Mouse (Mus musculus): ENCODE measurements around the gene Shb. TPM values are rescaled to one million over a fixed set of nuclear protein-coding genes. Genes with fewer than 3 reads are reported as not detected.

Shb gene
- polyA plus RNA-seq (2015; fragmentation: Nextera tagmentation; extraction: Ambion mirVana) = 6.0 and 10.5 TPM in 2 replicates

GRCm38 (mm10) chr4:45532375-45532774, at the start of gene Shb:
Gene Shb (minus strand): TSS chr4:45532470.

DNA sequence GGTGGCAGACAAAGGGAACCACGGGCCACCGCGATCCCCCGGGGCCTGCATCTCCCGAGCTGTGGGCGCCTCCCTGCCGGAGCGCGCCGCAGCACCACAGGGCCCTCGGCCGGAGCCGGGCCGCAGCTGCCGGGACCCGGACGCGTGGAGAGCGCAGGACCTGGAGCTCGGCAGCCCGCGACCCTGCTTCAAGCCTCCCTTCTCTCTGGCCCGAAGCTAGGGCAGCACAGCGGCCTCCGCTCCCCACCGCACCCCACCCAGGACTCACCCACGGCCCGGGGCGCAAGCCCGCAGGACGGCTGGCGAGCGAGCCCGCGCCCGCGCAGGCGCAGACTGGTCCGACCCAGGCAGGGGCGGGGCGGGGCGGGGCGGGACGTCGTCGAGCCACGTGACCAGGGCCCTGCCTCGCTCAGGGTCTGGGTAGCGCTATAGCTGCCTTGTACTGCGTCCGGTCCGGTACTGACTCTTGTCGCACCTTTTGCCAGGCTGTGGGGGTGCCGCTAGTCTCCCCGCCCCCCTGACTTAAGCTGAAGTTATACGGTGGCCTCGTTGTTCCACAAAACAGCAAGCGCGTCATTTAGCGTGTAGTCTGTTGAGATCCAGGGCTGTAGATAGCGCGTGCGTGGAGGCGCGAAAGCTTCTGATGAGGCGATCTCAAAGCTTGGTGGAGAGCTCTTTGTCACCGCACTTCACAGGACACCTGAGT, 123.7 kb downstream of the Shb start, which contains the start of gene Slc25a51:
Slc25a51 (minus strand) TSS at position 340 of the 706 bp plus-strand sequence.

Small RNA genes lying within 50 kb of the gene (microRNA-seq; reads per million reads assigned to microRNA genes)
- not detected for gene Gm22518 (ENCODE audit: borderline replicate concordance, insufficient number of aligned reads)
- not detected for gene Gm25692 (ENCODE audit: borderline replicate concordance, insufficient number of aligned reads)

Other genes starting within 250 kb of the Shb start
- 17.1 and 18.2 TPM in 2 replicates for gene Trmt10b, start 235.3 kb downstream of the Shb start, polyA plus RNA-seq (2015; fragmentation: Nextera tagmentation; extraction: Ambion mirVana)
- gene Dcaf10, start 190.4 kb downstream of the Shb start, polyA plus RNA-seq (2015; fragmentation: Nextera tagmentation; extraction: Ambion mirVana) = 12.9 and 13.0 TPM in 2 replicates
- gene Exosc3, start 189.7 kb downstream of the Shb start, polyA plus RNA-seq (2015; fragmentation: Nextera tagmentation; extraction: Ambion mirVana) = 37.9 and 56.6 TPM in 2 replicates
- gene Slc25a51, start 123.7 kb downstream of the Shb start, polyA plus RNA-seq (2015; fragmentation: Nextera tagmentation; extraction: Ambion mirVana) = 50.8 and 66.3 TPM in 2 replicates

Data from adrenal gland, postnatal 0 days (tissue).